Mouse (Mus musculus) MEL (cell line): ENCODE data around the gene Upb1.

Experiments
- CHD2 ChIP-seq: IDR thresholded peaks from 2 replicates; pipeline ENCODE4 v1.6.1; 2011; ENCODE audit warnings: low read length, improper control_type of control experiment
- CTCF ChIP-seq, 3 experiments: IDR thresholded peaks in 2 of 3; conservative IDR thresholded peaks in 1 of 3; 2 replicates each; pipeline ENCODE4 v1.5.1; 2011 to 2012; ENCODE audit warnings: low read length in 3 of 3, low read depth in 2 of 3, mild to moderate bottlenecking in 2 of 3, improper control_type of control experiment in 1 of 3, inconsistent platforms in 1 of 3, mixed read lengths in 1 of 3, moderate library complexity in 1 of 3; ENCODE audit not compliant: control insufficient read depth in 1 of 3, insufficient read depth in 1 of 3, poor library complexity in 1 of 3, severe bottlenecking in 1 of 3
- EP300 ChIP-seq, 2 experiments: IDR thresholded peaks; 2 replicates each; pipeline ENCODE4 v1.6.1; 2011; ENCODE audit warnings: improper control_type of control experiment in 2 of 2, low read length in 2 of 2, low read depth in 1 of 2, mild to moderate bottlenecking in 1 of 2
- HCFC1 ChIP-seq: IDR thresholded peaks from 2 replicates; pipeline ENCODE4 v1.6.1; 2012; ENCODE audit warnings: low read depth, mild to moderate bottlenecking, inconsistent platforms, low read length, improper control_type of control experiment, moderate library complexity
- MYB ChIP-seq: IDR thresholded peaks from 2 replicates; pipeline ENCODE4 v1.6.1; 2011; ENCODE audit warnings: mild to moderate bottlenecking, low read depth, low read length, improper control_type of control experiment
- POLR2A ChIP-seq, 2 experiments: IDR thresholded peaks; 2 replicates each; pipeline ENCODE4 v1.6.1; 2011 to 2012; ENCODE audit warnings: low read length in 2 of 2, mild to moderate bottlenecking in 2 of 2, control low read depth in 1 of 2, improper control_type of control experiment in 1 of 2, low read depth in 1 of 2, moderate library complexity in 1 of 2; ENCODE audit not compliant: control insufficient read depth in 1 of 2, insufficient read depth in 1 of 2, poor library complexity in 1 of 2
- POLR2AphosphoS5 ChIP-seq: IDR thresholded peaks from 2 replicates; pipeline ENCODE4 v1.6.1; 2012; ENCODE audit warnings: low read depth, borderline replicate concordance, mild to moderate bottlenecking, inconsistent platforms, low read length, moderate library complexity, mixed read lengths
- TAL1 ChIP-seq: IDR thresholded peaks from 2 replicates; pipeline ENCODE4 v1.6.1; 2012; ENCODE audit warnings: mild to moderate bottlenecking, inconsistent platforms, low read length, moderate library complexity, mixed read lengths
- USF2 ChIP-seq, 2 experiments: IDR thresholded peaks; 2 replicates each; pipeline ENCODE4 v1.6.1; 2011 to 2012; ENCODE audit warnings: improper control_type of control experiment in 2 of 2, low read length in 2 of 2, borderline replicate concordance in 1 of 2, inconsistent platforms in 1 of 2, low read depth in 1 of 2, mild to moderate bottlenecking in 1 of 2; ENCODE audit not compliant: insufficient read depth in 1 of 2

DNA sequence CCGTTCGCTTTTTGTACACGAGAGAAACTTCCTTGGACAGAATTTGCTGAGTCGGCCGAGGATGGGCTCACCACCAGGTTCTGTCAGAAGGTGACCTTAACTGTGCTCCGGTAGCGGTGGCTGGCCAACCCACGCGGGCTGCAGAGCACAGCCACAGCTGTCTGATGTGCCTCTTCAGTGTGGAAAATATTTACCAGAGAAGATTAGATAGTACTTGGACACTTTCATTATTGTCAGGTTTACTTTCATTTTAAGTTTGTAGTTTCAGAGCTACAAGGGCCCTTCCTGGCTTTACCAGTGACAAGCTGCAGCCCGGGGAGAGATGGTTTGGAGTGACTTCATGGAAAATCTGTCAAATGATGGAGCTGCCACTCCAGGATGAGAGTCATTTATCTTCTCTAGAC lies 23.6 kb downstream of the Upb1 start:
- no peak for TF ChIP-seq HCFC1
- no peak for TF ChIP-seq POLR2A (IDR thresholded peaks at IDR 0.05; ENCODE audit: control insufficient read depth in 1 of 2, insufficient read depth in 1 of 2, low read depth in 1 of 2, low read length in 2 of 2, poor library complexity in 1 of 2)
- no peak for TF ChIP-seq TAL1
- no peak for TF ChIP-seq CHD2
- TF ChIP-seq MYB: no peak
- TF ChIP-seq POLR2AphosphoS5: no peak
- no peak for TF ChIP-seq CTCF (IDR thresholded peaks at IDR 0.05 in 2 of 3, conservative IDR thresholded peaks at IDR 0.05 in 1 of 3; ENCODE audit: control insufficient read depth in 1 of 3, insufficient read depth in 1 of 3, low read depth in 2 of 3, low read length in 3 of 3, poor library complexity in 1 of 3, severe bottlenecking in 1 of 3)
- no peak for TF ChIP-seq EP300 (IDR thresholded peaks at IDR 0.05; ENCODE audit: low read depth in 1 of 2, low read length in 2 of 2)
- no peak for TF ChIP-seq USF2 (IDR thresholded peaks at IDR 0.05; ENCODE audit: borderline replicate concordance in 1 of 2, insufficient read depth in 1 of 2, low read depth in 1 of 2, low read length in 2 of 2)
